ENCODE assay signal across 11 mouse cellular contexts in the genomic region with DNA sequence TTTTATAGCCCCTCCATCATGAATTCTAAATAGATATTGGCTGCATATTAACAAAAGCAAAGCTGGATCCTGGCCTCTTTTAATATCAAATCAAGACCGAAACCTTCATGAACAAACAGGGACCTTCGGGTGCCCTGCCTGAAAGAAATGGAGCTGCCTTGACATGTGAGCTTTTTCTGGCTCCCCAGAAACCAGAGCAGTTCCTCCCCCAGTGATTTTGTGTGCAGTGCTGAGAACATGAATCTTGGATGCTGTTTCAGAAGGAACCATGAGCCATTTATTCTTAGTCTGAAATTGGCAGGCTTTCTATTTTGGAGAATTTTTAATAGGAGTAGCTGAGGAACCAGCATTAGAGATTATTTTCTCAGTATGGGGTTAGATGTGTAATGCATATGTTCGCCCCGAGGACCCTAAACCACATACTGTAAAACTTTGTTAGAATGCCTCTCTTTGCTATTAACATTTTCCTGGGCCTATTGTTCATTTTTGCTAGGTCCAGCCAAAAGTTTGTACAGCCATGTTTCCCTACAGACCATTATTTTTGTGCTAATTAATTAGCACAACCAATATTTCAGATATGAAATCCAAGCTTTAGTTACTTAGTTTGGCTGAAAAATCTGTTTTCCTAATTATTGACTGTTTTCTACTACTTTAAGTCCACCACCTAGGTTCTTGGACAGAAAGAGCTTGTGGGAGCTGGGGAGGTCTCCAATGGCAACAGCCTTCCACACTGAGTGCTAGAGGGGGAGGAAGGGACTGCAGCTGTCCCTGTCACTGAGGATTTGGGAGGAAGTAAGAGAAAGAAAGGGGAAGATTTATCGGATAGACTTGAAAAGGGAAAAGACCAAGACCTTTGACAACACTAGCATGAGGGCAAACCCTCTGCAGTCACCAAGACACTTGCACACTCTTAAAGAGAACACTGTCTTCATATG.
DNase-seq lines count a peak whose midpoint lies in the region; ATAC-seq lines count a peak whose summit lies in the region.
"Had no signal": no experiment of that assay in that cellular context is flagged by ENCODE, and none has a peak within 500 bp of the region (broad histone marks: within the 10 kb centered on the region; RNA-seq: fewer than 3 reads in every experiment).

No protein-coding gene starts in this region.

- DNase-seq in frontal cortex, postnatal 25 days (ENCODE audit: low spot score in 2 of 2) = no peak
- peak; percentile 3 for DNase-seq in lung, postnatal 10 days
- no peak for DNase-seq in lung, postnatal 36 days
- DNase-seq in layer of hippocampus, postnatal 10 days (ENCODE audit: low spot score in 2 of 2) = peak; percentile 13 to 28
- DNase-seq in skeletal muscle tissue, adult 2 months (ENCODE audit: low read depth, low spot score) = peak; percentile 71
- no peak for DNase-seq in ovary, adult 18-20 months (ENCODE audit: low spot score)
- DNase-seq in lung, postnatal 25 days (ENCODE audit: low spot score) = no peak
- DNase-seq: cerebellum, adult 9-10 months had no signal

- peak; percentile 89 for ATAC-seq in frontal cortex, adult (ENCODE audit: low TSS enrichment)
- ATAC-seq: intestine, embryonic 15.5 days; liver, embryonic 12.5 days had no signal

Comparison
In these comparisons a context has a peak if more than half of its experiments do, and no peak if none do; other contexts are left out.
1. DNase-seq: peak in lung, postnatal 10 days (single experiment), layer of hippocampus, postnatal 10 days (2 of 2) and skeletal muscle tissue, adult 2 months (single experiment); none in frontal cortex, postnatal 25 days (0 of 2), lung, postnatal 36 days (single experiment), ovary, adult 18-20 months (single experiment) and lung, postnatal 25 days (single experiment).